Mouse (Mus musculus): Measurements from ENCODE around the gene Lrrc63. TPM values are rescaled to one million over a fixed set of nuclear protein-coding genes. Genes with fewer than 3 reads are reported as not detected.

Lrrc63 gene
- total and polyA plus RNA-seq, 2 experiments from 2014 or later = 0.09 TPM; not detected in 1

DNA sequence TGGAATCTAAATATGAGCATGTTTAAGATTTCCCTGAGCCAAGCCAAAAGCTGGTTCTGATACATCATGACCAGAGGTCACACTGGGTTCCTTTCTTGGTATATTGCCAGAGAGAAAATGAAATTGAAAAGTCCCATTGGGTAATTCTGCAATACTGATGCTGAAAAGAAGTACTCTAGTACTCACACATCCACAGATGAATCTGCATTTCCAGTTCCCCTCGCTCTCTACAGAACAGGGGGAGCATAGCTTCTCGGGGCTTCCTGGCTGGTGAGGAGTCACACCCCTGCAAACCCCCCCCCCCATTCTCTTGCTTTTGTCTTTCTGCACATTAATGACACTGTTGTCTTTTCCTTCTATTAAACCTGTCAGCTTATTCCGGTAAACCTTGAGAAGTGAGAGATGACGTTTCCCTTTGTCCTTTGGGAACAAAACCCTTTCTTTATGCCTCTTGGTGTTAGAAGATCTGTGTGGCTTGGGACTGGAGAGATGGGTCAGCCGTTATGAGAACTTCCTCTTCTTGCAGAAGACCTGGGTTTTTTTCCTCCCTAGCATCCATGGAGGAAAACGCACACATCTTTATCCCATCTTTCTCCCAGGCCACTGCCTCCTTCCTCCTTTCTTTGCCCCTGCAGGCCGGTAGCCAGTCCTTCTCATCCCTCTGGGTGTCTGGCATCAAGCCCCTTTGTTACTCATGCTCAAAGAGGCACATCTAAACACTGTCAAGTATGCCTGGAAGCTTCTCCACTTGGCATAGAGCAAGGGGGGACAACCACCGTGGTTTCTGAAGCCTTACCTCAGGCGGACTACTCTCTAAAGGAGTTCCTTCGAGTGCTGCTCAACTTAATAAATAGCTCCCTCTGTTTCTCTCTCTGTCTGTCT, 55.1 kb downstream of the Lrrc63 start:
- ATAC-seq (no peak), DNase-seq (ENCODE audit: low spot score) (no peak)
- Histone ChIP-seq H3K36me3 (ENCODE audit: insufficient read depth, low read length) (no peaks in the 10 kb centered on the region), H3K4me1 (ENCODE audit: insufficient read depth, low read length) (no peaks in the 10 kb centered on the region), H3K9me3 (ENCODE audit: low read length) (no peaks in the 10 kb centered on the region), H3K9ac (replicated peaks; ENCODE audit: low read length) (no peak overlapping the region), H3K4me3 (ENCODE audit: low read length) (no peak overlapping the region), H3K27ac (no peak overlapping the region), H3K27me3 (ENCODE audit: insufficient read depth, low read length) (no peaks in the 10 kb centered on the region), H3K4me2 (ENCODE audit: low read depth, low read length) (no peak overlapping the region)
- 62% methylated on average over 10 of the region's 10 CpGs for WGBS
- TF ChIP-seq CTCF (IDR thresholded peaks at IDR 0.05; ENCODE audit: low read depth) = no peak

DNA sequence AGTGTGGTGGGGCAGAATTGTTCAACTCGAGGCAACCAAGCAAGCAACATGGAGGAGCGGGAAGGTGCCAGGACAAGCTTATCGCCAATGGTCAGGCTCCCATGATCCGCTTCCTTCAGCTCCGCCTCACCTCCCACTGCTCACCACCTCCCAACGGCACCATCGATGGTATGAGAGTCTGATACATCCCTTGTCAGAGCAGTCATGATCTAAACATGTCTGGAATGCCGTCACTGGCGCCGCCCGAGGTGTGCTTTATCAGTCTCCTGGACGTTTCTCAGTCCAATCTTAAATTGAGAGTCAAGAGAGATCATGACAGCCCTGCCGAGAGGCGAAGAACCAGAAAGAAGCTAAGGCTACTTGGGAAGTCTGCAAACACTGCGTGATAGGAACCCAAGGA, 59.6 kb downstream of the Lrrc63 start:
- DNase-seq (ENCODE audit: low spot score) (no peak), ATAC-seq (no peak)
- Histone ChIP-seq H3K9me3 (ENCODE audit: low read length) (no peaks in the 10 kb centered on the region), H3K27me3 (ENCODE audit: insufficient read depth, low read length) (no peaks in the 10 kb centered on the region), H3K27ac (no peak overlapping the region), H3K4me1 (ENCODE audit: insufficient read depth, low read length) (no peaks in the 10 kb centered on the region), H3K9ac (replicated peaks; ENCODE audit: low read length) (no peak overlapping the region), H3K4me3 (ENCODE audit: low read length) (no peak overlapping the region), H3K36me3 (ENCODE audit: insufficient read depth, low read length) (no peaks in the 10 kb centered on the region), H3K4me2 (ENCODE audit: low read depth, low read length) (no peak overlapping the region)
- TF ChIP-seq CTCF (IDR thresholded peaks at IDR 0.05; ENCODE audit: low read depth) = no peak
- 92% methylated on average over 15 of the region's 15 CpGs for WGBS

DNA sequence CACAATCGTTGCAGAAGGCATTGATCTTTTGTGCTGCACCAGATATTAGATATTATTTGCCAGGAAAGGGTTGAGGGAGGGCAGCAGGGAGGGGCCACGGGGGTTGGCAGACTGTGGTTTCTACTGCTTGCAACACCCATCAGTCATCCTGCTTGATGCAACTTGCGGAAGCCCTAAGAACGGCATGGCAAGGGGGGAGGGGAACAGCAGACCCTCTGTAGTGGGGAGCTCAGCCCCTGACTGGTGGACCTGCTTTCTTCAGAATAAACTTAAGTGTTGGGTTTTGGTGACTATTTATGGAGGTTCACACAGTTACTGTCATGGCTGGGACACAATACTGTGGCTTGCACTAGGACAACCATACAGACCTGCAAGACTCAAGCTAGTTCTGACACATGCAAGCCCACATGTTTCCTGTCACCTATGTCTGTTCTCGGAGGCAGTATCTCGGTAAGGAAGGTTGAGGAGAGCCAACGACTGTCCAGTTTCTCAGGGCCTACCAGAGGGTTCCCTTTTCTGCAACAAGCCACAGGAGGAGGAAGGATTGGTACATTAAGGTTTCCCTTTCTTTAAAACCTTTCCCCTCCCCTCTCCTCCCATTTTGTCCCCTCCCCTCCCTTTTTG, 61.2 kb downstream of the Lrrc63 start:
- no peaks in the 10 kb centered on the region for H3K9me3 ChIP-seq (ENCODE audit: low read length)
- TF ChIP-seq CTCF (IDR thresholded peaks at IDR 0.05; ENCODE audit: low read depth) = no peak
- H3K27me3 ChIP-seq (ENCODE audit: insufficient read depth, low read length) = no peaks in the 10 kb centered on the region
- no peak for ATAC-seq
- whole genome bisulfite sequencing = 76% methylated on average over 7 of the region's 7 CpGs
- no peak overlapping the region for H3K4me2 ChIP-seq (ENCODE audit: low read depth, low read length)
- H3K36me3 ChIP-seq (ENCODE audit: insufficient read depth, low read length) = no peaks in the 10 kb centered on the region
- H3K4me3 ChIP-seq (ENCODE audit: low read length) = no peak overlapping the region
- no peak for DNase-seq (ENCODE audit: low spot score)
- no peak overlapping the region for H3K27ac ChIP-seq
- H3K4me1 ChIP-seq (ENCODE audit: insufficient read depth, low read length) = no peaks in the 10 kb centered on the region
- H3K9ac ChIP-seq (replicated peaks; ENCODE audit: low read length) = no peak overlapping the region

DNA sequence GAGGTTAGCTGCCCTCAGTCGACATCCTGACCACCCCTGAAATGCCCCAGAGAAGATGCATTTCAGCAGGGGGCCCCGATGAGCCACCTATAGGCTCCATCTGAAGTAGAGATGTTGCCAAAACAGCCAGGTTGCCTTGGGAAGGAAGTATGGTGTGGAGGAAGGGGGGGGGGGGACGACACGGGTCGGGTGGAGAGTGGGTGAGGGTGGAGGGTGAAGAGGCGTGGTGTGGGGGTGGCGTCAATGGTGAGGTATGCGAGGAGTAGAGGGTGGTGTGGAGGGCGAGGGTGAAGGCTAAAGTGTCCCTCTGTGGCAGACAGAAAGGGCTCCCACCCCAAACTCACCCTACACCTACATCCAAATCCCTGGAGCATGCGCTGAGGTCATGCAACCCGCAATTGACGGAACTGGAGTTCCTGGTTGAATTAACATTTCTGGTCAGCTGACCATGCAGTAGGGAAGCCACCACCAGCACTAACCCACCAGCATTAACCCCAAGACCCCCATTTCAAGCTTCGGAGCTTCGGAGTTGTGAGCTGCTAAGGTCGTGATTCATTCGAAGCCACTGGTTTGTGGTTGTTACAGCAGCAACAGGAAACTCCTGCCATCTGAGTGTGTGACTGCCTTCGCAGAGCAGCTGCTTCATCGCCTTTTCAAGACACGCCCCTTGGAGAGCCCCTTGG, 62.1 kb downstream of the Lrrc63 start:
- no peak for TF ChIP-seq CTCF (IDR thresholded peaks at IDR 0.05; ENCODE audit: low read depth)
- Histone ChIP-seq H3K4me1 (ENCODE audit: insufficient read depth, low read length) (no peaks in the 10 kb centered on the region), H3K27ac (no peak overlapping the region), H3K9me3 (ENCODE audit: low read length) (no peaks in the 10 kb centered on the region), H3K9ac (replicated peaks; ENCODE audit: low read length) (no peak overlapping the region), H3K27me3 (ENCODE audit: insufficient read depth, low read length) (no peaks in the 10 kb centered on the region), H3K36me3 (ENCODE audit: insufficient read depth, low read length) (no peaks in the 10 kb centered on the region), H3K4me2 (ENCODE audit: low read depth, low read length) (no peak overlapping the region), H3K4me3 (ENCODE audit: low read length) (no peak overlapping the region)
- ATAC-seq (no peak), DNase-seq (ENCODE audit: low spot score) (no peak)
- WGBS = 88% methylated on average over 18 of the region's 19 CpGs

DNA sequence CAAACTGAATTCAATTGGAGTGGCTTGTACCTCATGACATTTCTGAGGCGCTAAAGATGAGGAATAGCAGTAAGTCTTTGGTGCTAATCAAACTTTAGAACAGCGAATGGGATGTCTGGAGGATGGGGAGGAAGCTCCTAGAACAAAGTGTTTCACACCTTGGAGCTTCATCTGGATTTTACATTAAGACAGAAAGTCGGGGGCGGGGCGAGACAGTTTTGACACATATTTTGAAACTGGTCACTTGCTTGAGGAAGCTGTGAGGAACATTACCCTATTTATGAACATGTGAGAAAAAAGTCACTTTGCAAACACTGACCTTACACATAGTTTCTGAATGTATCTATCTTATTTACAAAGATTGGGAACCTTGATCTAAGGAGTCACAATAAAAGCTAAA, 65.5 kb downstream of the Lrrc63 start:
- TF ChIP-seq CTCF (IDR thresholded peaks at IDR 0.05; ENCODE audit: low read depth) = no peak
- Histone ChIP-seq H3K9me3 (ENCODE audit: low read length) (no peaks in the 10 kb centered on the region), H3K4me1 (ENCODE audit: insufficient read depth, low read length) (no peaks in the 10 kb centered on the region), H3K9ac (replicated peaks; ENCODE audit: low read length) (no peak overlapping the region), H3K4me3 (ENCODE audit: low read length) (no peak overlapping the region), H3K4me2 (ENCODE audit: low read depth, low read length) (no peak overlapping the region), H3K36me3 (ENCODE audit: insufficient read depth, low read length) (no peaks in the 10 kb centered on the region), H3K27ac (no peak overlapping the region), H3K27me3 (ENCODE audit: insufficient read depth, low read length) (no peaks in the 10 kb centered on the region)
- ATAC-seq (no peak), DNase-seq (ENCODE audit: low spot score) (no peak)
- WGBS = 93% methylated on average over 5 of the region's 5 CpGs

DNA sequence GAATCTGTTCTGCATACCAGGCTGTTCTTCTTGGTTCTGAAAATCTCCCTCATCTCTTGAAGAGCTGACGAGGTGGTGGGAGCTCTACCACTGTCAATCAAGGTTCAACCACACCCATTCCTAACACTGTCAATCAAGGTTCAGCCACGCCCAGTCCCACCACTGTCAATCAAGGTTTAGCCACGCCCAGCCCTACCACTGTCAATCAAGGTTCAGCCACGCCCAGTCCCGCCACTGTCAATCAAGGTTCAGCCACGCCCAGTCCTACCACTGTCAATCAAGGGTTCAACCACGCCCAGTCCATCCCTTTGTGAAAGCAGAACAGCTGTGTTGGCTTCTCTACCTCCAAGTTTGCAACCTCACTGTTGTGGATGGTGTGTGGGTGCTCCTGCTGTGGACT, 66.2 kb downstream of the Lrrc63 start:
- DNase-seq (ENCODE audit: low spot score) (no peak), ATAC-seq (no peak)
- H3K9me3 ChIP-seq (ENCODE audit: low read length) = no peaks in the 10 kb centered on the region
- no peaks in the 10 kb centered on the region for H3K4me1 ChIP-seq (ENCODE audit: insufficient read depth, low read length)
- no peak overlapping the region for H3K27ac ChIP-seq
- no peaks in the 10 kb centered on the region for H3K36me3 ChIP-seq (ENCODE audit: insufficient read depth, low read length)
- H3K27me3 ChIP-seq (ENCODE audit: insufficient read depth, low read length) = no peaks in the 10 kb centered on the region
- H3K4me3 ChIP-seq (ENCODE audit: low read length) = no peak overlapping the region
- no peak for TF ChIP-seq CTCF (IDR thresholded peaks at IDR 0.05; ENCODE audit: low read depth)
- H3K9ac ChIP-seq (replicated peaks; ENCODE audit: low read length) = no peak overlapping the region
- H3K4me2 ChIP-seq (ENCODE audit: low read depth, low read length) = no peak overlapping the region
- 85% methylated on average over 7 of the region's 7 CpGs for WGBS

Measured in hindbrain, postnatal 0 days (tissue).